Mouse (Mus musculus): ENCODE data around the gene Zfp697. TPM values are rescaled to one million over a fixed set of nuclear protein-coding genes. Genes with fewer than 3 reads are reported as not detected.
A peak's percentile ranks its signal among the peaks of the same experiment; 100 is the strongest.
"Not testable (repeated sequence)": the region's sequence is repeated elsewhere in the genome, so short reads cannot be mapped to it uniquely, and the experiment has no call there.

The Zfp697 gene
- polyA plus RNA-seq, 1 experiment from 2014 or later: 21.5 TPM

GRCm38 (mm10) chr3:98495055-98495454, 112.8 kb downstream of the Zfp697 start:
- not testable (repeated sequence) for H3K9me3 ChIP-seq (ENCODE audit: control insufficient read depth, low read length); H3K9ac ChIP-seq (ENCODE audit: low read depth, low read length); H3K4me3 ChIP-seq (ENCODE audit: low read length); H3K4me2 ChIP-seq (replicated peaks; ENCODE audit: low read depth, low read length); H3K27ac ChIP-seq (ENCODE audit: low read depth, low read length); H3K4me1 ChIP-seq (ENCODE audit: control insufficient read depth, insufficient read depth, low read length); H3K36me3 ChIP-seq (ENCODE audit: control insufficient read depth, insufficient read depth, low read length); H3K27me3 ChIP-seq (ENCODE audit: control insufficient read depth, insufficient read depth, low read length)
- peak; percentile 92 for ATAC-seq (ENCODE audit: low FRiP score, low TSS enrichment)

- ATAC-seq (ENCODE audit: low FRiP score, low TSS enrichment): peak; percentile 34; the same call in 1 of the 2 replicates
- WGBS: no CpG with 5 or more reads among the region's 2 CpGs
- H3K4me2 ChIP-seq (replicated peaks; ENCODE audit: low read depth, low read length); H3K9me3 ChIP-seq (ENCODE audit: control insufficient read depth, low read length); H3K4me3 ChIP-seq (ENCODE audit: low read length); H3K36me3 ChIP-seq (ENCODE audit: control insufficient read depth, insufficient read depth, low read length); H3K9ac ChIP-seq (ENCODE audit: low read depth, low read length); H3K4me1 ChIP-seq (ENCODE audit: control insufficient read depth, insufficient read depth, low read length); H3K27me3 ChIP-seq (ENCODE audit: control insufficient read depth, insufficient read depth, low read length); H3K27ac ChIP-seq (ENCODE audit: low read depth, low read length): not testable (repeated sequence)
Measured at GRCm38 (mm10) chr3:98496762-98497161, 114.5 kb downstream of the Zfp697 start.

- not testable (repeated sequence) for H3K9ac ChIP-seq (ENCODE audit: low read depth, low read length); H3K36me3 ChIP-seq (ENCODE audit: control insufficient read depth, insufficient read depth, low read length); H3K27ac ChIP-seq (ENCODE audit: low read depth, low read length); H3K9me3 ChIP-seq (ENCODE audit: control insufficient read depth, low read length); ATAC-seq (ENCODE audit: low FRiP score, low TSS enrichment); H3K4me1 ChIP-seq (ENCODE audit: control insufficient read depth, insufficient read depth, low read length); H3K4me2 ChIP-seq (replicated peaks; ENCODE audit: low read depth, low read length); H3K4me3 ChIP-seq (ENCODE audit: low read length); H3K27me3 ChIP-seq (ENCODE audit: control insufficient read depth, insufficient read depth, low read length)
Measured at GRCm38 (mm10) chr3:98497401-98497800, 115.1 kb downstream of the Zfp697 start.

GRCm38 (mm10) chr3:98507229-98507628, 125.0 kb downstream of the Zfp697 start:
- H3K4me1 ChIP-seq (ENCODE audit: control insufficient read depth, insufficient read depth, low read length); H3K36me3 ChIP-seq (ENCODE audit: control insufficient read depth, insufficient read depth, low read length); H3K4me3 ChIP-seq (ENCODE audit: low read length); H3K27me3 ChIP-seq (ENCODE audit: control insufficient read depth, insufficient read depth, low read length); H3K27ac ChIP-seq (ENCODE audit: low read depth, low read length); H3K9ac ChIP-seq (ENCODE audit: low read depth, low read length); H3K9me3 ChIP-seq (ENCODE audit: control insufficient read depth, low read length); ATAC-seq (ENCODE audit: low FRiP score, low TSS enrichment); H3K4me2 ChIP-seq (replicated peaks; ENCODE audit: low read depth, low read length): not testable (repeated sequence)
- no CpG with 5 or more reads among the region's 5 CpGs for WGBS

GRCm38 (mm10) chr3:98510414-98510813, 128.2 kb downstream of the Zfp697 start, which contains the start of gene Hsd3b4:
Gene Hsd3b4, minus strand, starts transcription at chr3:98510514.
- H3K4me2 ChIP-seq (replicated peaks; ENCODE audit: low read depth, low read length); H3K4me3 ChIP-seq (ENCODE audit: low read length); H3K27me3 ChIP-seq (ENCODE audit: control insufficient read depth, insufficient read depth, low read length); H3K9me3 ChIP-seq (ENCODE audit: control insufficient read depth, low read length); H3K9ac ChIP-seq (ENCODE audit: low read depth, low read length); H3K36me3 ChIP-seq (ENCODE audit: control insufficient read depth, insufficient read depth, low read length); H3K4me1 ChIP-seq (ENCODE audit: control insufficient read depth, insufficient read depth, low read length); ATAC-seq (ENCODE audit: low FRiP score, low TSS enrichment); H3K27ac ChIP-seq (ENCODE audit: low read depth, low read length): not testable (repeated sequence)
- WGBS: no CpG with 5 or more reads among the region's 1 CpGs

GRCm38 (mm10) chr3:98522779-98523178, 140.5 kb downstream of the Zfp697 start:
- not testable (repeated sequence) for H3K36me3 ChIP-seq (ENCODE audit: control insufficient read depth, insufficient read depth, low read length); H3K9me3 ChIP-seq (ENCODE audit: control insufficient read depth, low read length); H3K27me3 ChIP-seq (ENCODE audit: control insufficient read depth, insufficient read depth, low read length); H3K4me3 ChIP-seq (ENCODE audit: low read length); H3K4me2 ChIP-seq (replicated peaks; ENCODE audit: low read depth, low read length); H3K9ac ChIP-seq (ENCODE audit: low read depth, low read length); H3K4me1 ChIP-seq (ENCODE audit: control insufficient read depth, insufficient read depth, low read length); H3K27ac ChIP-seq (ENCODE audit: low read depth, low read length); ATAC-seq (ENCODE audit: low FRiP score, low TSS enrichment)
- WGBS: 36% methylated on average over 1 of the region's 2 CpGs

GRCm38 (mm10) chr3:98524552-98524951, 142.3 kb downstream of the Zfp697 start:
- ATAC-seq (ENCODE audit: low FRiP score, low TSS enrichment); H3K4me2 ChIP-seq (replicated peaks; ENCODE audit: low read depth, low read length); H3K4me1 ChIP-seq (ENCODE audit: control insufficient read depth, insufficient read depth, low read length); H3K36me3 ChIP-seq (ENCODE audit: control insufficient read depth, insufficient read depth, low read length); H3K4me3 ChIP-seq (ENCODE audit: low read length); H3K9me3 ChIP-seq (ENCODE audit: control insufficient read depth, low read length); H3K9ac ChIP-seq (ENCODE audit: low read depth, low read length); H3K27me3 ChIP-seq (ENCODE audit: control insufficient read depth, insufficient read depth, low read length); H3K27ac ChIP-seq (ENCODE audit: low read depth, low read length): not testable (repeated sequence)
- no CpG with 5 or more reads among the region's 1 CpGs for WGBS

- H3K27ac ChIP-seq (ENCODE audit: low read depth, low read length); H3K36me3 ChIP-seq (ENCODE audit: control insufficient read depth, insufficient read depth, low read length); H3K4me1 ChIP-seq (ENCODE audit: control insufficient read depth, insufficient read depth, low read length); H3K9ac ChIP-seq (ENCODE audit: low read depth, low read length); ATAC-seq (ENCODE audit: low FRiP score, low TSS enrichment); H3K27me3 ChIP-seq (ENCODE audit: control insufficient read depth, insufficient read depth, low read length); H3K9me3 ChIP-seq (ENCODE audit: control insufficient read depth, low read length); H3K4me3 ChIP-seq (ENCODE audit: low read length); H3K4me2 ChIP-seq (replicated peaks; ENCODE audit: low read depth, low read length): not testable (repeated sequence)
Measured at GRCm38 (mm10) chr3:98524978-98525377, 142.7 kb downstream of the Zfp697 start.

- H3K9me3 ChIP-seq (ENCODE audit: control insufficient read depth, low read length); H3K27ac ChIP-seq (ENCODE audit: low read depth, low read length): not testable (repeated sequence)
- peak; percentile 82 for ATAC-seq (ENCODE audit: low FRiP score, low TSS enrichment)
Measured at GRCm38 (mm10) chr3:98547641-98548040, 165.4 kb downstream of the Zfp697 start.

GRCm38 (mm10) chr3:98548495-98548894, 166.2 kb downstream of the Zfp697 start:
- H3K36me3 ChIP-seq (ENCODE audit: control insufficient read depth, insufficient read depth, low read length); H3K4me2 ChIP-seq (replicated peaks; ENCODE audit: low read depth, low read length); H3K27ac ChIP-seq (ENCODE audit: low read depth, low read length); H3K9me3 ChIP-seq (ENCODE audit: control insufficient read depth, low read length); H3K4me3 ChIP-seq (ENCODE audit: low read length); H3K27me3 ChIP-seq (ENCODE audit: control insufficient read depth, insufficient read depth, low read length); H3K4me1 ChIP-seq (ENCODE audit: control insufficient read depth, insufficient read depth, low read length); H3K9ac ChIP-seq (ENCODE audit: low read depth, low read length): not testable (repeated sequence)
- ATAC-seq (ENCODE audit: low FRiP score, low TSS enrichment): peak; percentile 87
- WGBS: 60% methylated on average over 1 of the region's 1 CpGs

More at GRCm38 (mm10) chr3:98547641-98548040, 165.4 kb downstream of the Zfp697 start:
- H3K36me3 ChIP-seq (ENCODE audit: control insufficient read depth, insufficient read depth, low read length); H3K27me3 ChIP-seq (ENCODE audit: control insufficient read depth, insufficient read depth, low read length); H3K4me1 ChIP-seq (ENCODE audit: control insufficient read depth, insufficient read depth, low read length); H3K9ac ChIP-seq (ENCODE audit: low read depth, low read length); H3K4me3 ChIP-seq (ENCODE audit: low read length); H3K4me2 ChIP-seq (replicated peaks; ENCODE audit: low read depth, low read length): not testable (repeated sequence)
